Comparison of ENCODE assay signal across 30 mouse cellular contexts in genomic region chr3:49840448-49841156, GRCm38 (mm10).
DNase-seq lines count a peak whose midpoint lies in the region; ATAC-seq and TF ChIP-seq lines count a peak whose summit lies in the region.
"Had no signal": no experiment of that assay in that cellular context is flagged by ENCODE, and none has a peak within 500 bp of the region (broad histone marks: within the 10 kb centered on the region; RNA-seq: fewer than 3 reads in every experiment).

No protein-coding gene starts in this region.

- H3K36me3 ChIP-seq in kidney, adult 2 months (ENCODE audit: control insufficient read depth, insufficient read depth, low read length) = no peaks in the 10 kb centered on the region
- H3K36me3 ChIP-seq in midbrain, postnatal 0 days (ENCODE audit: insufficient read depth, low read length) = no peaks in the 10 kb centered on the region
- H3K36me3 ChIP-seq: forebrain, embryonic 12.5 days; heart, embryonic 13.5 days; lung, embryonic 15.5 days; midbrain, embryonic 12.5 days; neural tube, embryonic 13.5 days had no signal

- TF ChIP-seq POLR2A in kidney, adult 2 months (IDR thresholded peaks at IDR 0.05; ENCODE audit: low read depth, low read length) = no peak

- no peaks in the 10 kb centered on the region for H3K27me3 ChIP-seq in kidney, adult 2 months (replicated peaks; ENCODE audit: control insufficient read depth, insufficient read depth, low read length)
- H3K27me3 ChIP-seq in midbrain, postnatal 0 days (ENCODE audit: insufficient read depth, low read length) = no peaks in the 10 kb centered on the region
- H3K27me3 ChIP-seq: forebrain, embryonic 12.5 days; heart, embryonic 13.5 days; lung, embryonic 15.5 days; midbrain, embryonic 12.5 days; neural tube, embryonic 13.5 days had no signal

- TF ChIP-seq CTCF in kidney, adult 2 months (conservative IDR thresholded peaks at IDR 0.05; ENCODE audit: insufficient read depth, insufficient read length, low read depth, low read length) = no peak
- no peak for TF ChIP-seq CTCF in midbrain, postnatal 0 days (IDR thresholded peaks at IDR 0.05)

- no peak for ATAC-seq in midbrain, postnatal 0 days (ENCODE audit: low FRiP score)
- no peak for ATAC-seq in megakaryocyte, adult 5-6 weeks (ENCODE audit: poor library complexity, severe bottlenecking)
- ATAC-seq: activated CD4-positive, CD25-positive, alpha-beta regulatory T cell, adult 4 months; CD4-positive, CD25-positive, alpha-beta regulatory T cell, adult 4 months; forebrain, postnatal 0 days; hindbrain, embryonic 16.5 days had no signal

- H3K9ac ChIP-seq in midbrain, postnatal 0 days (replicated peaks; ENCODE audit: low read length, poor library complexity, severe bottlenecking) = no peak overlapping the region
- H3K9ac ChIP-seq: forebrain, embryonic 12.5 days; forebrain, postnatal 0 days; heart, embryonic 13.5 days; lung, embryonic 15.5 days; midbrain, embryonic 12.5 days; neural tube, embryonic 13.5 days had no signal

- H3K9me3 ChIP-seq in midbrain, postnatal 0 days (ENCODE audit: low read length) = no peaks in the 10 kb centered on the region
- H3K9me3 ChIP-seq: forebrain, embryonic 12.5 days; heart, embryonic 13.5 days; lung, embryonic 15.5 days; midbrain, embryonic 12.5 days; neural tube, embryonic 13.5 days had no signal

- DNase-seq in kidney, adult 2 months = peak; percentile 33
- no peak for DNase-seq in kidney, adult 11 months
- DNase-seq in adipocyte (ENCODE audit: low spot score) = peak; percentile 74
- DNase-seq in forelimb bud, embryonic 11.5 days (ENCODE audit: low read depth, low spot score) = peak; percentile 29
- DNase-seq in large intestine, adult 2 months (ENCODE audit: low read depth, low spot score) = peak; percentile 80
- DNase-seq in midbrain, postnatal 0 days (ENCODE audit: low spot score) = no peak
- no peak for DNase-seq in cerebellum, adult 8-10 months
- DNase-seq: adrenal gland, postnatal 10 days; cerebellum, adult 11 months; cerebellum, adult 9-11 months; forebrain, postnatal 0 days; gastrocnemius, postnatal 10 days; heart, postnatal 10 days; kidney, adult 18-20 months; right cerebral cortex, postnatal 4 days; thymus, adult 18-20 months; thymus, postnatal 36 days had no signal

- H3K4me3 ChIP-seq in kidney, adult 2 months (ENCODE audit: insufficient read depth, low read depth, low read length) = no peak overlapping the region
- no peak overlapping the region for H3K4me3 ChIP-seq in midbrain, postnatal 0 days (ENCODE audit: low read depth, low read length)
- H3K4me3 ChIP-seq: forebrain, embryonic 12.5 days; heart, embryonic 13.5 days; layer of hippocampus, adult 2 months; left cerebral cortex, adult 2 months; lung, embryonic 15.5 days; midbrain, embryonic 12.5 days; neural tube, embryonic 13.5 days had no signal

- H3K4me1 ChIP-seq in kidney, adult 2 months (ENCODE audit: control insufficient read depth, insufficient read depth, low read length) = no peaks in the 10 kb centered on the region
- H3K4me1 ChIP-seq in midbrain, postnatal 0 days (ENCODE audit: insufficient read depth, low read length) = no peaks in the 10 kb centered on the region; the same call in 1 of the 2 replicates
- H3K4me1 ChIP-seq: forebrain, embryonic 12.5 days; heart, embryonic 13.5 days; lung, embryonic 15.5 days; midbrain, embryonic 12.5 days had no signal

- WGBS in kidney, adult 2 months = 51% methylated on average over 10 of the region's 10 CpGs
- 31% methylated on average over 10 of the region's 10 CpGs for WGBS in large intestine, adult 2 months
- 72% methylated on average over 10 of the region's 10 CpGs for WGBS in midbrain, postnatal 0 days

- H3K4me2 ChIP-seq in midbrain, postnatal 0 days (ENCODE audit: low read depth, low read length, poor library complexity, severe bottlenecking) = no peak overlapping the region
- H3K4me2 ChIP-seq: forebrain, embryonic 12.5 days; heart, embryonic 13.5 days; liver, embryonic 11.5 days; lung, embryonic 15.5 days; midbrain, embryonic 12.5 days; neural tube, embryonic 13.5 days had no signal

- no peak overlapping the region for H3K27ac ChIP-seq in kidney, adult 2 months (ENCODE audit: insufficient read depth, low read depth, low read length)
- H3K27ac ChIP-seq in midbrain, postnatal 0 days (ENCODE audit: low read depth, low read length) = no peak overlapping the region
- H3K27ac ChIP-seq: forebrain, embryonic 12.5 days; heart, embryonic 13.5 days; layer of hippocampus, adult 2 months; left cerebral cortex, adult 2 months; lung, embryonic 15.5 days; midbrain, embryonic 12.5 days; neural tube, embryonic 13.5 days; stomach, postnatal 0 days had no signal

Comparison
In these comparisons a context has a peak if more than half of its experiments do, and no peak if none do; other contexts are left out.
1. DNase-seq: peak in kidney, adult 2 months (single experiment), adipocyte (single experiment), forelimb bud, embryonic 11.5 days (single experiment) and large intestine, adult 2 months (single experiment); none in kidney, adult 11 months (single experiment), midbrain, postnatal 0 days (single experiment) and cerebellum, adult 8-10 months (single experiment).